Mouse (Mus musculus) small intestine, adult 2 months (tissue): ENCODE results near the gene Snrk.

Experiments used
- CTCF ChIP-seq: fragments of 200-500 bp; IDR thresholded peaks from 2 replicates; pipeline ENCODE4 v1.5.1; 2012; ENCODE audit warnings: low read depth, mild to moderate bottlenecking, control low read depth, inconsistent platforms, low read length, moderate library complexity, mixed read lengths; ENCODE audit not compliant: insufficient replicate concordance, insufficient read length; ENCODE audit errors: extremely low read depth
- POLR2A ChIP-seq: fragments of 200-500 bp; IDR thresholded peaks from 2 replicates; pipeline ENCODE4 v1.6.1; 2012; ENCODE audit warnings: low read depth, mild to moderate bottlenecking, control low read depth, inconsistent platforms, low read length, moderate library complexity

DNA sequence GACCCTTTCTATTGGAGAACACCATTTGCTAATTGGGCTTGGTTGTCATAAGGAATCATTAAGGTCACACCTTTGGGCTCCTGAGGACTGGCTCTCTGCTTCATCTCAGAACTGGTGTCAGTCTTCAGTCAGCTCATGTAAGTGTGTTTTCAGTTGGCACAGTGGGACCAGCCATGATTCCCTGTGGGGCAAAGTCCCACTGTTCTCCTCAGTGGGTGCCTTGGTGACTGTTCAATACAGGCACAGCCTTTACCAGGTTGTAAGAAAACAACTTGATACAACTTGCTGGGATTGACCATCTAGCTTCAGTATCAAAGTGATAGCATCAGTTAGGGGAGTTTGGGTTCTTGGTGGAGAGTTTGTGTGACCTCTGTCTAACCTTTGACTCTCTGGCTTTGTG is 28.6 kb downstream of the Snrk start:
- TF ChIP-seq CTCF (no peak), POLR2A (no peak)
